Mouse (Mus musculus) heart, postnatal 0 days (tissue): Measurements from ENCODE around the gene Rock2.

Source experiments
- CTCF ChIP-seq: IDR thresholded peaks from 2 replicates; pipeline ENCODE4 v1.5.1; 2016; ENCODE audit warnings: antibody characterized with exemption, control low read depth, low read depth
- EP300 ChIP-seq: IDR thresholded peaks from 2 replicates; pipeline ENCODE4 v1.6.1; 2016; ENCODE audit warnings: antibody characterized with exemption, low read depth

DNA sequence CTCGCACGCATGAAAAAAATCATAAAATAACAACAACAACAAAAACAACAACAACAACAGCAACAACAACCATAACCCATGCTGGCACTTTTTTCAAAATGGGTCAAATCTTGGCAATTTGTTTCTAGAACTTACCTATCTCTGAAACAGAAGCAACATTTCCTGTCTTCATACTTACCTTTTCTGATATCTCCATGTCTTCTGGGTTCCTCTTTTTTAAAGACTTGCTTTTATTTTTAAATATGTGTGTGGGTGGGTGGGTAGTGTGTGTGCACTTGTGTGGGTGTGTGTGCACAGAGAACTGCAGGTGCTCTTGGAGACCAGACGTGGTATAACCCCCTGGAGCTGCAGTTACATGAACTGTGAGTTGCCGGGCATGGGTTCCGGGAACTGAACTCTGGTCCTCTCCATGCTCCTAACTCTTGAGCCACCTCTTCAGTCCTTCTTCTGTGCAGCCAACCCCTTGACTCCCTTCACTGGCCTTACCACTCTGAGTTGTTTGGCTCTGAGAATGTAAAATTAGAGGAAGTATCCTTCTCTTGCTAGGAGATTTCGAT is 129.9 kb downstream of the Rock2 start:
- no peak for TF ChIP-seq EP300
- TF ChIP-seq CTCF: no peak
